Mouse (Mus musculus): ENCODE results near the gene Galnt5. TPM values are rescaled to one million over a fixed set of nuclear protein-coding genes. Genes with fewer than 3 reads are reported as not detected.

Gene Galnt5
- not detected for total RNA-seq (2023)

GRCm38 (mm10) chr2:57997752-57998430 is at the start of gene Galnt5:
Galnt5 (plus strand) TSS chr2:57997884.

GRCm38 (mm10) chr2:58052821-58053581 is 55.3 kb downstream of the Galnt5 start, which contains the start of gene Ermn:
Ermn (minus strand) TSS chr2:58052864.

Other genes with a start within 250 kb of the Galnt5 start
- gene Ermn, start 55.0 kb downstream of the Galnt5 start, total RNA-seq (2023) = not detected
- gene Cytip, start 197.6 kb downstream of the Galnt5 start, total RNA-seq (2023) = 640 TPM

Measured in CD8-positive naive resting alpha-beta T cell, adult 57 days (primary cell).